Mouse (Mus musculus): ENCODE data around the gene 3110001I22Rik. TPM values are rescaled to one million over a fixed set of nuclear protein-coding genes. Genes with fewer than 3 reads are reported as not detected.
"Not testable (repeated sequence)": the region's sequence is repeated elsewhere in the genome, so short reads cannot be mapped to it uniquely, and the experiment has no call there.

The 3110001I22Rik gene
- polyA plus RNA-seq, 1 experiment from 2014 or later: 4.8 TPM

DNA sequence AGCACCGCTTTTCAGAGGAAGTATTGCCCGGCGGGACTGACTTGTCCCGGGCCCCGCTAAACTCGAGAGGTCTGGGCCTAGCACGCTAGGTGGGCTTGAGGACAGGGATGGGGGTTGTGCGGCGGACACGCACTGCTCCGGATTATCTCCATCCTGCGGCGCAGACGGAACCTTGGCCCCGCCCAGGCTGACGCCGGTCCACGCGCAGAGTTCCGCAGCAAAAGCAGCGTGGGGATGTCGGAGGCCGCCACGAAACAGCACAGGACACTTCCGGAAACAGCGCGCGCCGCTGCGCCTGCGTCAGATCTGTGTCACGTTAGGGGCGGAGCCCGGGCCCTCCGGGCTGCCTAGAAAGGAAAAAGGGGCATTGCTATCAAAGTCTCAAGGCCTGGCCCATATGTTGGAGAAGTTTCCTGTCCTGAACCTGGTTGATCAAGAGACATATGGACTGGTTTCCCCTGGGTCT is 3.8 kb upstream of the 3110001I22Rik start, which contains the start of gene Parn:
TSS of gene Parn (minus strand) at position 293 of the 466 bp plus-strand sequence.
- H3K27ac ChIP-seq (ENCODE audit: low read length): peak within 1 kb of the TSS; percentile 72
- peak within 1 kb of the TSS; percentile 84 for H3K4me3 ChIP-seq (replicated peaks; ENCODE audit: low read length)
- under 1% methylated on average over 35 of the region's 35 CpGs for WGBS
- H3K27me3 ChIP-seq (ENCODE audit: control insufficient read depth, insufficient read depth, low read length): no peaks in the 10 kb centered on the region
- peak; percentile 89 for ATAC-seq (ENCODE audit: insufficient read depth, low FRiP score)
- no peaks in the 10 kb centered on the region for H3K9me3 ChIP-seq (replicated peaks; ENCODE audit: control insufficient read depth, low read length)
- H3K4me1 ChIP-seq (ENCODE audit: control insufficient read depth, insufficient read depth, low read length): peaks cover 14% of the 10 kb centered on the region; the same call in 1 of the 2 replicates
- H3K4me2 ChIP-seq (ENCODE audit: low read depth, low read length): peak within 1 kb of the TSS; percentile 69
- no peaks in the 10 kb centered on the region for H3K36me3 ChIP-seq (ENCODE audit: control insufficient read depth, insufficient read depth, low read length)
- peak within 1 kb of the TSS; percentile 86 for H3K9ac ChIP-seq (ENCODE audit: low read length)

DNA sequence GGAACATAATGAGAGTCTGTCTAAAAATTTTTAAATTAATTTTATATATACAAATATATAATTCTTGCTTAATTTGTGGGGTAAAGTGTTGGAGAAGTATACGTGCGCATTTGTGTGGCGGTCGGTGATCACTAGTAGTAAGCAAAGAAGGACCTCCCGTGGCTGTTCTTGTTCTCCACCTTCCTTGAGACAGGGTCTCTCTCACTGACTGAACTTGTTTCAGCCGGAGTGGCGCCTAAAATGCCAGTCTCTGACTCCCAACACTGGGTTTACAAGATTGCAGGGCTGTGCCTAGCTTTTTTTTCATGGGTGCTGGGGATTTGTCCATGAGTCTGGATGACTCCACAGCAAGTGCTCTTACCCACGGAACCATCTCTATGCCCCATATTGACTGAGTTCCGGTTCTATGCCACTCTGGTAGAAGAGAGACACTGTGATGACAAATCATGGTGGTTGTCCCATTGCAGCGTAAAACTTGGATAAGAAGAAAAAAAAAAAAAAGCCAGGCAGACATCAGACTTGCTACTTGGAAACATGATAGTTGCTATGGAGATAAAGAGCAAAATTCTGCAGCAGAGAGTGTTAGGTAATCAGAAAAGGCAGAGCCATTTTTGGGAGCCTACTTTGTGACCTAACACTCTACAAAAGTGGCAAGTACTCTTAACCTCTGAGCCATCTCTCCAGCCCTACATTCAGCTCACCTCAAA is 3.2 kb upstream of the 3110001I22Rik start:
- ATAC-seq (ENCODE audit: insufficient read depth, low FRiP score): no peak
- Histone ChIP-seq H3K9me3 (replicated peaks; ENCODE audit: control insufficient read depth, low read length) (no peaks in the 10 kb centered on the region), H3K27ac (ENCODE audit: low read length) (peak overlapping the region; percentile 72), H3K9ac (ENCODE audit: low read length) (peak overlapping the region; percentile 86), H3K4me1 (ENCODE audit: control insufficient read depth, insufficient read depth, low read length) (peaks cover 18% of the 10 kb centered on the region; the same call in 1 of the 2 replicates), H3K27me3 (ENCODE audit: control insufficient read depth, insufficient read depth, low read length) (no peaks in the 10 kb centered on the region), H3K36me3 (ENCODE audit: control insufficient read depth, insufficient read depth, low read length) (no peaks in the 10 kb centered on the region), H3K4me2 (ENCODE audit: low read depth, low read length) (peak overlapping the region; percentile 69), H3K4me3 (replicated peaks; ENCODE audit: low read length) (peak overlapping the region; percentile 84)
- 73% methylated on average over 10 of the region's 10 CpGs for WGBS

GRCm38 (mm10) chr16:13669282-13669681 is 2.4 kb upstream of the 3110001I22Rik start:
- no peak overlapping the region for H3K9ac ChIP-seq (ENCODE audit: low read length)
- H3K4me2 ChIP-seq (ENCODE audit: low read depth, low read length): no peak overlapping the region
- no peaks in the 10 kb centered on the region for H3K9me3 ChIP-seq (replicated peaks; ENCODE audit: control insufficient read depth, low read length)
- no peak overlapping the region for H3K4me3 ChIP-seq (replicated peaks; ENCODE audit: low read length)
- H3K27ac ChIP-seq (ENCODE audit: low read length): no peak overlapping the region
- H3K36me3 ChIP-seq (ENCODE audit: control insufficient read depth, insufficient read depth, low read length): no peaks in the 10 kb centered on the region
- H3K27me3 ChIP-seq (ENCODE audit: control insufficient read depth, insufficient read depth, low read length): no peaks in the 10 kb centered on the region
- WGBS: 84% methylated on average over 1 of the region's 1 CpGs
- peaks cover 18% of the 10 kb centered on the region; the same call in 1 of the 2 replicates for H3K4me1 ChIP-seq (ENCODE audit: control insufficient read depth, insufficient read depth, low read length)
- ATAC-seq (ENCODE audit: insufficient read depth, low FRiP score): no peak

GRCm38 (mm10) chr16:13670896-13671295 is 833 bp upstream of the 3110001I22Rik start:
- H3K36me3 ChIP-seq (ENCODE audit: control insufficient read depth, insufficient read depth, low read length); ATAC-seq (ENCODE audit: insufficient read depth, low FRiP score); H3K9me3 ChIP-seq (replicated peaks; ENCODE audit: control insufficient read depth, low read length); H3K27me3 ChIP-seq (ENCODE audit: control insufficient read depth, insufficient read depth, low read length); H3K9ac ChIP-seq (ENCODE audit: low read length); H3K27ac ChIP-seq (ENCODE audit: low read length): not testable (repeated sequence)
- H3K4me3 ChIP-seq (replicated peaks; ENCODE audit: low read length): peak overlapping the region; percentile 94; the same call in 1 of the 2 replicates
- peak overlapping the region; percentile 71 for H3K4me2 ChIP-seq (ENCODE audit: low read depth, low read length)
- 73% methylated on average over 5 of the region's 5 CpGs for WGBS
- H3K4me1 ChIP-seq (ENCODE audit: control insufficient read depth, insufficient read depth, low read length): peaks cover 18% of the 10 kb centered on the region; the same call in 1 of the 2 replicates

DNA sequence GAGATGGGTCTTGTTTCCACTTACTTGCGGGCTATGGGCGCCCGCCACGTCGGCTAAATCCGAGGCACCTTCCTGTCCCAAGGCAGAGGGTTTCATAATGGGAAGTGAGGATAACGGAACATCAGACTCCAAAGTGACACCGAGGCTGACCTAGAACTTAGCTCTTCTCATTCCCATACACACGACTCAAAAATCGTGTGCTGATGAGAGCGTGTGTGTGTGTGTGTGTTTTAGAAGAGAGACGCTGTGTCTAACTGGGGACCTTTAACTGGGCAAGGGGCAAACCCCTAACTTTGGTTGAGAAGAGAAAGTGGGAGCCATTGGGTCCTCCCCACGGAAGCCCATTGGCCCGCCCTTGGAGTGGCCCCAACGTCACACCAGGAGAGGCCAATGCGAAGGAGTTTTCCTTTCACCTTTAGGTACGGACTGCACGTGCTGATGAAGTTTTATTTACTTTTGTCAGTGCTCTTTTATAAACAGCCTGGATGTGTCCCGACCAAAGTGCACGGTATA is 713 bp downstream of the 3110001I22Rik start:
- peak; percentile 61 for ATAC-seq (ENCODE audit: insufficient read depth, low FRiP score)

DNA sequence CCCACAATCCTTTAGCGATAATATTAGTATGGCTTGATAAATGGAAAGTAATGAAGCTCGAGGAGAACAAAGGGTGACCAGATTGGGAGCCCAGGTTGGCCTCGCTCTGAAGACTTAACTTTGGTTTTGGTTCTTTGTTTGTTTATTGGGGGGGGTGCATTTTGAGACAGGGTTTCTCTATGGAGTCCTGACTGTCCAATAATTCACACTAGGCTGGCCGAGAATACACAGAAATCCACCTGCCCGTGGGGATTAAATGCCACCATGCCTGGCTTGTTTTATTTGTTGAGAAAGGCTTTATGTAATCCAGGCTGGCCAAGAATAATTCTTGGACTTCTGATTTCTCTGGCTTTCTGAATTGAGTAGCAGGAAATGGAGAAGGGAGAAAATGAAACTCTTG is 1.4 kb downstream of the 3110001I22Rik start:
- ATAC-seq (ENCODE audit: insufficient read depth, low FRiP score): no peak
- Histone ChIP-seq H3K36me3 (ENCODE audit: control insufficient read depth, insufficient read depth, low read length) (peaks cover 4% of the 10 kb centered on the region; the same call in 1 of the 2 replicates), H3K4me3 (replicated peaks; ENCODE audit: low read length) (peak overlapping the region; percentile 94)

More for the DNA sequence above, 713 bp downstream of the 3110001I22Rik start:
- Histone ChIP-seq H3K27me3 (ENCODE audit: control insufficient read depth, insufficient read depth, low read length) (no peaks in the 10 kb centered on the region), H3K9me3 (replicated peaks; ENCODE audit: control insufficient read depth, low read length) (no peaks in the 10 kb centered on the region), H3K27ac (ENCODE audit: low read length) (peak overlapping the region; percentile 79), H3K4me2 (ENCODE audit: low read depth, low read length) (peak overlapping the region; percentile 67), H3K36me3 (ENCODE audit: control insufficient read depth, insufficient read depth, low read length) (peaks cover 4% of the 10 kb centered on the region; the same call in 1 of the 2 replicates), H3K4me3 (replicated peaks; ENCODE audit: low read length) (peak overlapping the region; percentile 94), H3K4me1 (ENCODE audit: control insufficient read depth, insufficient read depth, low read length) (peaks cover 13% of the 10 kb centered on the region; the same call in 1 of the 2 replicates), H3K9ac (ENCODE audit: low read length) (peak overlapping the region; percentile 93)
- under 1% methylated on average over 20 of the region's 20 CpGs for WGBS

GRCm38 (mm10) chr16:13674511-13674910 is 2.8 kb downstream of the 3110001I22Rik start:
- ATAC-seq (ENCODE audit: insufficient read depth, low FRiP score): no peak

More for the DNA sequence above, 1.4 kb downstream of the 3110001I22Rik start:
- Histone ChIP-seq H3K27me3 (ENCODE audit: control insufficient read depth, insufficient read depth, low read length) (no peaks in the 10 kb centered on the region), H3K9me3 (replicated peaks; ENCODE audit: control insufficient read depth, low read length) (no peaks in the 10 kb centered on the region), H3K4me1 (ENCODE audit: control insufficient read depth, insufficient read depth, low read length) (peaks cover 12% of the 10 kb centered on the region; the same call in 1 of the 2 replicates), H3K4me2 (ENCODE audit: low read depth, low read length) (peak overlapping the region; percentile 67), H3K9ac (ENCODE audit: low read length) (no peak overlapping the region), H3K27ac (ENCODE audit: low read length) (no peak overlapping the region)
- WGBS: 71% methylated on average over 5 of the region's 5 CpGs

GRCm38 (mm10) chr16:13678601-13679319 is 7.0 kb downstream of the 3110001I22Rik start:
- H3K4me2 ChIP-seq (ENCODE audit: low read depth, low read length): no peak overlapping the region
- no peak for ATAC-seq (ENCODE audit: insufficient read depth, low FRiP score)
- no peaks in the 10 kb centered on the region for H3K27me3 ChIP-seq (ENCODE audit: control insufficient read depth, insufficient read depth, low read length)
- peaks cover 4% of the 10 kb centered on the region for H3K36me3 ChIP-seq (ENCODE audit: control insufficient read depth, insufficient read depth, low read length)
- H3K9me3 ChIP-seq (replicated peaks; ENCODE audit: control insufficient read depth, low read length): no peaks in the 10 kb centered on the region
- no peak overlapping the region for H3K4me3 ChIP-seq (replicated peaks; ENCODE audit: low read length)
- H3K27ac ChIP-seq (ENCODE audit: low read length): no peak overlapping the region
- no peaks in the 10 kb centered on the region for H3K4me1 ChIP-seq (ENCODE audit: control insufficient read depth, insufficient read depth, low read length)
- H3K9ac ChIP-seq (ENCODE audit: low read length): no peak overlapping the region
- WGBS: 85% methylated on average over 3 of the region's 3 CpGs

More at GRCm38 (mm10) chr16:13674511-13674910, 2.8 kb downstream of the 3110001I22Rik start:
- Histone ChIP-seq H3K4me3 (replicated peaks; ENCODE audit: low read length) (no peak overlapping the region), H3K36me3 (ENCODE audit: control insufficient read depth, insufficient read depth, low read length) (peaks cover 4% of the 10 kb centered on the region), H3K9me3 (replicated peaks; ENCODE audit: control insufficient read depth, low read length) (no peaks in the 10 kb centered on the region), H3K27ac (ENCODE audit: low read length) (no peak overlapping the region), H3K27me3 (ENCODE audit: control insufficient read depth, insufficient read depth, low read length) (no peaks in the 10 kb centered on the region), H3K4me2 (ENCODE audit: low read depth, low read length) (no peak overlapping the region), H3K4me1 (ENCODE audit: control insufficient read depth, insufficient read depth, low read length) (peaks cover 8% of the 10 kb centered on the region; the same call in 1 of the 2 replicates), H3K9ac (ENCODE audit: low read length) (no peak overlapping the region)
- 90% methylated on average over 3 of the region's 3 CpGs for WGBS
